Mouse (Mus musculus): ENCODE data around the gene Gm36079.
"Not testable (repeated sequence)": the region's sequence is repeated elsewhere in the genome, so short reads cannot be mapped to it uniquely, and the experiment has no call there.

- not testable (repeated sequence) for TF ChIP-seq ZMIZ1 (IDR thresholded peaks at IDR 0.05; ENCODE audit: low read depth, low read length); BHLHE40 (IDR thresholded peaks at IDR 0.05; ENCODE audit: borderline replicate concordance, low read depth, low read length); EP300 (IDR thresholded peaks at IDR 0.05; ENCODE audit: low read depth in 1 of 2, low read length in 2 of 2); ZNF384 (IDR thresholded peaks at IDR 0.05; ENCODE audit: low read depth, low read length); GATA1 (IDR thresholded peaks at IDR 0.05; ENCODE audit: low read depth, low read length); CTCF (IDR thresholded peaks at IDR 0.05 in 2 of 3, conservative IDR thresholded peaks at IDR 0.05 in 1 of 3; ENCODE audit: control insufficient read depth in 1 of 3, insufficient read depth in 1 of 3, low read depth in 2 of 3, low read length in 3 of 3, poor library complexity in 1 of 3, severe bottlenecking in 1 of 3); POLR2A (IDR thresholded peaks at IDR 0.05; ENCODE audit: control insufficient read depth in 1 of 2, insufficient read depth in 1 of 2, low read depth in 1 of 2, low read length in 2 of 2, poor library complexity in 1 of 2); SMC3 (IDR thresholded peaks at IDR 0.05; ENCODE audit: low read depth, low read length)
These were observed 21.8 kb upstream of the Gm36079 start for GRCm38 (mm10) chr13:120048608-120049007.

All from MEL (cell line).